Mouse (Mus musculus): Measurements from ENCODE around the gene Grn. TPM values are rescaled to one million over a fixed set of nuclear protein-coding genes. Genes with fewer than 3 reads are reported as not detected.
"Not testable (repeated sequence)": the region's sequence is repeated elsewhere in the genome, so short reads cannot be mapped to it uniquely, and the experiment has no call there.

Grn gene
- total RNA-seq, 2 experiments from 2014 or later = 189 to 192 TPM

- DNase-seq = no peak
- intact Hi-C loops (cut with DNase I) = no loop called here
Observed at GRCm38 (mm10) chr11:102400513-102401084, 29.5 kb upstream of the Grn start.

- no peak for DNase-seq
- intact Hi-C loops (cut with DNase I) = no loop called here
Observed at GRCm38 (mm10) chr11:102401898-102402500, 28.1 kb upstream of the Grn start.

GRCm38 (mm10) chr11:102403657-102404056, 26.5 kb upstream of the Grn start:
- intact Hi-C loops (cut with DNase I) = no loop called here
- no peak for DNase-seq

- intact Hi-C loops (cut with DNase I) = no loop called here
Observed at GRCm38 (mm10) chr11:102404161-102405010, 25.7 kb upstream of the Grn start.

GRCm38 (mm10) chr11:102405544-102406285, 24.4 kb upstream of the Grn start:
- intact Hi-C loops (cut with DNase I) = no loop called here
- no peak for DNase-seq

More at GRCm38 (mm10) chr11:102404161-102405010, 25.7 kb upstream of the Grn start:
- DNase-seq = no peak

GRCm38 (mm10) chr11:102406401-102406800, 23.7 kb upstream of the Grn start:
- intact Hi-C loops (cut with DNase I) = no loop called here
- DNase-seq = no peak

GRCm38 (mm10) chr11:102406900-102407833, 22.9 kb upstream of the Grn start:
- peak; percentile 95 for DNase-seq
- intact Hi-C loops (cut with DNase I) = loop anchor here (1.0 kb wide), 1 partner anchor 91 kb away; no protein-coding TSS in a partner anchor

- intact Hi-C loops (cut with DNase I) = loop anchor here (1.0 kb wide), 1 partner anchor 92 kb away; no protein-coding TSS in a partner anchor
- DNase-seq = no peak
Observed at GRCm38 (mm10) chr11:102407834-102408215, 22.3 kb upstream of the Grn start, which contains the start of gene Slc25a39. Slc25a39 (minus strand) TSS chr11:102407946.

- peak; percentile 99 for DNase-seq
- intact Hi-C loops (cut with DNase I) = no loop called here
Observed at GRCm38 (mm10) chr11:102408344-102408876, 21.7 kb upstream of the Grn start.

- intact Hi-C loops (cut with DNase I) = no loop called here
- no peak for DNase-seq
Observed at GRCm38 (mm10) chr11:102408888-102409794, 21.0 kb upstream of the Grn start.

GRCm38 (mm10) chr11:102409795-102410330, 20.3 kb upstream of the Grn start:
- no peak for DNase-seq
- intact Hi-C loops (cut with DNase I) = no loop called here

GRCm38 (mm10) chr11:102410345-102410744, 19.8 kb upstream of the Grn start:
- DNase-seq; intact Hi-C loops (cut with DNase I): not testable (repeated sequence)

- intact Hi-C loops (cut with DNase I) = loop anchor here (1.0 kb wide), 1 partner anchor 102 kb away; no protein-coding TSS in a partner anchor
- DNase-seq = no peak
Observed at GRCm38 (mm10) chr11:102411061-102411460, 19.1 kb upstream of the Grn start.

GRCm38 (mm10) chr11:102411704-102412103, 18.4 kb upstream of the Grn start:
- intact Hi-C loops (cut with DNase I) = loop anchor here (1.0 kb wide), 1 partner anchor 102 kb away; no protein-coding TSS in a partner anchor
- DNase-seq = peak; percentile 94 to 97

- DNase-seq = no peak
- intact Hi-C loops (cut with DNase I) = no loop called here
Observed at GRCm38 (mm10) chr11:102413059-102413458, 17.1 kb upstream of the Grn start.

GRCm38 (mm10) chr11:102415034-102415802, 14.9 kb upstream of the Grn start:
- intact Hi-C loops (cut with DNase I) = loop anchor here (2.0 kb wide), 1 partner anchor 14 kb away; no protein-coding TSS in a partner anchor
- no peak for DNase-seq

- intact Hi-C loops (cut with DNase I) = no loop called here
- no peak for DNase-seq
Observed at GRCm38 (mm10) chr11:102417160-102417559, 13.0 kb upstream of the Grn start.
